Comparison of ENCODE assay signal across 13 mouse cellular contexts in the genomic region with DNA sequence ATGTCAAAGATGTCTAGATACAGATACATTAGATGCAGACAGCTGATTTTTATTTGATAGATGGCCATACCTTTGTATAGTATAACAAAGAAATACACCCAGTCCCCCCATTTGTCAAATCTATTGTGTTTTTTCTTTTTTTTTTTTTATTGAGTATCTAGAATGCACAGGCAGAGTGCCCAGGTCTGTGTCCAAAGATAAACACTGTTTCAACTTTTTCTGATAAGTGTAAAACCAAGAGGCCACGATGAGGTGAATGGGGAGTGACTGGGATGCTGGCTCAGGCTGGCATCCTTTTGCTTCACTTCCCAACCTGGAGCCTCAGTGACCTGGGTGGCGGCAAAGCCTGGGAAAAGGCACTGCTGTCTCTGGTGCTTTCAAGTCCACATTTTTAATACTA.
"Had no signal": no experiment of that assay in that cellular context is flagged by ENCODE, and none has a peak within 500 bp of the region (broad histone marks: within the 10 kb centered on the region; RNA-seq: fewer than 3 reads in every experiment).

No protein-coding gene starts in this region.

- H3K27ac ChIP-seq: kidney, embryonic 15.5 days; limb, embryonic 13.5 days; lung, embryonic 15.5 days; macrophage; midbrain, embryonic 13.5 days had no signal

- H3K4me3 ChIP-seq: kidney, embryonic 15.5 days; limb, embryonic 13.5 days; lung, embryonic 15.5 days; midbrain, embryonic 13.5 days had no signal

- H3K4me2 ChIP-seq: kidney, embryonic 15.5 days; limb, embryonic 13.5 days; lung, embryonic 15.5 days; midbrain, embryonic 13.5 days had no signal

- H3K9me3 ChIP-seq: kidney, embryonic 15.5 days; limb, embryonic 13.5 days; lung, embryonic 15.5 days; midbrain, embryonic 13.5 days had no signal

- H3K4me1 ChIP-seq: kidney, embryonic 15.5 days; limb, embryonic 13.5 days; lung, embryonic 15.5 days; midbrain, embryonic 13.5 days had no signal

- H3K27me3 ChIP-seq: kidney, embryonic 15.5 days; limb, embryonic 13.5 days; lung, embryonic 15.5 days; midbrain, embryonic 13.5 days had no signal

- DNase-seq: kidney, adult 2 months; kidney, postnatal 14 days; left cerebral cortex, postnatal 4 days; lung, postnatal 14 days; right cerebral cortex, postnatal 4 days; spleen, adult 18-20 months; thymus, adult 18-20 months; thymus, postnatal 14 days had no signal

- H3K9ac ChIP-seq: kidney, embryonic 15.5 days; limb, embryonic 13.5 days; lung, embryonic 15.5 days; midbrain, embryonic 13.5 days had no signal

- ATAC-seq: midbrain, embryonic 13.5 days had no signal

- H3K36me3 ChIP-seq: kidney, embryonic 15.5 days; limb, embryonic 13.5 days; lung, embryonic 15.5 days; midbrain, embryonic 13.5 days had no signal
